Mouse (Mus musculus): Measurements from ENCODE around the gene Serpinb1b.

Serpinb1b gene

GRCm38 (mm10) chr13:33091306-33091705 lies 12.9 kb downstream of the Serpinb1b start:
- DNase-seq (ENCODE audit: low read depth, low spot score), result no peak

GRCm38 (mm10) chr13:33095575-33095974 lies 17.2 kb downstream of the Serpinb1b start:
- no peak for DNase-seq (ENCODE audit: low read depth, low spot score)

GRCm38 (mm10) chr13:33105626-33106025 lies 27.3 kb downstream of the Serpinb1b start:
- DNase-seq (ENCODE audit: low read depth, low spot score), result no peak

- DNase-seq (ENCODE audit: low read depth, low spot score), result no peak
These were observed 34.7 kb downstream of the Serpinb1b start for GRCm38 (mm10) chr13:33113054-33113453.

GRCm38 (mm10) chr13:33137717-33138116 lies 59.3 kb downstream of the Serpinb1b start:
- no peak for DNase-seq (ENCODE audit: low read depth, low spot score)

- no peak for DNase-seq (ENCODE audit: low read depth, low spot score)
These were observed 63.1 kb downstream of the Serpinb1b start for GRCm38 (mm10) chr13:33141435-33141834.
